Mouse (Mus musculus) T-helper 1 cell (primary cell): Measurements from ENCODE around the gene Vps33a.

Experiments
- in situ Hi-C: fragments of 300-600 bp; cut with MboI, MseI; formaldehyde crosslinking; loops from one replicate; pipeline ENCODE4 v1.15.1; 2025; ENCODE audit warnings: high pct_unique_total_duplicates

The Vps33a gene

GRCm38 (mm10) chr5:123572357-123573186, at the start of gene Vps33a:
TSS of gene Vps33a (minus strand) at chr5:123573038.
- in situ Hi-C loops = no loop called here

- in situ Hi-C loops = no loop called here
These were observed 49.6 kb upstream of the Vps33a start for GRCm38 (mm10) chr5:123622421-123622820.

GRCm38 (mm10) chr5:123618558-123618957, 45.7 kb upstream of the Vps33a start:
- in situ Hi-C loops = no loop called here

- in situ Hi-C loops = loop anchor here (5.0 kb wide), 1 partner anchor 102 kb away; the partner anchor contains the start of gene B3gnt4
These were observed 41.4 kb upstream of the Vps33a start for GRCm38 (mm10) chr5:123614246-123614645.

GRCm38 (mm10) chr5:123609843-123610242, 37.0 kb upstream of the Vps33a start:
- in situ Hi-C loops = loop anchor here (5.0 kb wide), 1 partner anchor 98 kb away; the partner anchor contains the start of gene B3gnt4

GRCm38 (mm10) chr5:123609416-123609815, 36.6 kb upstream of the Vps33a start:
- in situ Hi-C loops = no loop called here

GRCm38 (mm10) chr5:123607211-123607669, 34.4 kb upstream of the Vps33a start:
- in situ Hi-C loops = no loop called here

- in situ Hi-C loops = no loop called here
These were observed 30.7 kb upstream of the Vps33a start for GRCm38 (mm10) chr5:123603496-123603895.

- in situ Hi-C loops = no loop called here
These were observed 29.3 kb upstream of the Vps33a start for GRCm38 (mm10) chr5:123602174-123602573.

GRCm38 (mm10) chr5:123599319-123599718, 26.5 kb upstream of the Vps33a start:
- in situ Hi-C loops = no loop called here

GRCm38 (mm10) chr5:123593622-123594280, 20.9 kb upstream of the Vps33a start:
- in situ Hi-C loops = no loop called here

GRCm38 (mm10) chr5:123580043-123580442, 7.2 kb upstream of the Vps33a start:
- in situ Hi-C loops = no loop called here

GRCm38 (mm10) chr5:123576696-123577095, 3.9 kb upstream of the Vps33a start:
- in situ Hi-C loops = no loop called here

GRCm38 (mm10) chr5:123573362-123573761, 524 bp upstream of the Vps33a start:
- in situ Hi-C loops = no loop called here

GRCm38 (mm10) chr5:123561128-123561527, 11.7 kb downstream of the Vps33a start:
- in situ Hi-C loops = no loop called here

- in situ Hi-C loops = no loop called here
These were observed 13.2 kb downstream of the Vps33a start for GRCm38 (mm10) chr5:123559588-123559987.

- in situ Hi-C loops = no loop called here
These were observed 16.4 kb downstream of the Vps33a start for GRCm38 (mm10) chr5:123556451-123556850.

GRCm38 (mm10) chr5:123555693-123556092, 17.1 kb downstream of the Vps33a start:
- in situ Hi-C loops = no loop called here

- in situ Hi-C loops = no loop called here
These were observed 39.0 kb downstream of the Vps33a start for GRCm38 (mm10) chr5:123533801-123534200.

GRCm38 (mm10) chr5:123530056-123530455, 42.8 kb downstream of the Vps33a start:
- in situ Hi-C loops = no loop called here

GRCm38 (mm10) chr5:123528641-123529040, 44.2 kb downstream of the Vps33a start:
- in situ Hi-C loops = no loop called here

GRCm38 (mm10) chr5:123525916-123526495, 46.8 kb downstream of the Vps33a start:
- in situ Hi-C loops = no loop called here
